Comparison of ENCODE assay signal across 8 mouse cellular contexts in genomic region chr4:126609606-126610181, GRCm38 (mm10). TPM values are rescaled to one million over a fixed set of nuclear protein-coding genes. Genes with fewer than 3 reads are reported as not detected.
DNase-seq lines count a peak whose midpoint lies in the region; ATAC-seq and TF ChIP-seq lines count a peak whose summit lies in the region.

Gene 5730409E04Rik, plus strand, starts transcription at chr4:126609818.

- peak; percentile 95 for ATAC-seq in hindbrain, embryonic 15.5 days (ENCODE audit: low FRiP score, low read depth)

- no peaks in the 10 kb centered on the region for H3K9me3 ChIP-seq in hindbrain, embryonic 15.5 days

- peaks cover 10% of the 10 kb centered on the region; the same call in 1 of the 2 replicates for H3K4me1 ChIP-seq in hindbrain, embryonic 15.5 days (replicated peaks)

- peak; percentile 7 for DNase-seq in T-cell, adult 2 months (ENCODE audit: low spot score)
- DNase-seq in cerebellum, postnatal 36 days, result peak; percentile 93 to 94
- peak; percentile 93 for DNase-seq in gastrocnemius, adult 2 months
- DNase-seq in left cerebral cortex, adult 11 months (ENCODE audit: low spot score), result peak; percentile 77
- DNase-seq in lung, postnatal 25 days (ENCODE audit: low spot score), result peak; percentile 75
- DNase-seq in retina, adult 2 months (ENCODE audit: low read depth, low spot score), result peak; percentile 57
- peak; percentile 53 for DNase-seq in urinary bladder, postnatal 10 days (ENCODE audit: low spot score)

- peaks cover 11% of the 10 kb centered on the region for H3K27me3 ChIP-seq in hindbrain, embryonic 15.5 days

- H3K9ac ChIP-seq in hindbrain, embryonic 15.5 days, result peak within 1 kb of the TSS; percentile 91

- H3K36me3 ChIP-seq in hindbrain, embryonic 15.5 days, result no peaks in the 10 kb centered on the region

- TF ChIP-seq CTCF in gastrocnemius, adult 2 months (IDR thresholded peaks at IDR 0.05), result no peak

- intact Hi-C loops in gastrocnemius, adult 2 months (cut with DNase I), result loop anchor here (5.0 kb wide), 1 partner anchor 68 kb away; the partner anchor contains the start of gene Psmb2

- H3K4me2 ChIP-seq in hindbrain, embryonic 15.5 days, result peak within 1 kb of the TSS; percentile 86

- peak within 1 kb of the TSS; percentile 89 for H3K27ac ChIP-seq in gastrocnemius, adult 2 months
- H3K27ac ChIP-seq in hindbrain, embryonic 15.5 days (replicated peaks), result peak within 1 kb of the TSS; percentile 74

- 1% methylated on average over 48 of the region's 48 CpGs for WGBS in hindbrain, embryonic 15.5 days

- H3K4me3 ChIP-seq in gastrocnemius, adult 2 months, result peak within 1 kb of the TSS; percentile 91
- H3K4me3 ChIP-seq in hindbrain, embryonic 15.5 days, result peak within 1 kb of the TSS; percentile 73

RNA-seq across cellular contexts. Expression of gene 5730409E04Rik, which starts in this region (rescaled TPM):
- 10 to 100 TPM; 21.6 to 25.9 TPM for total RNA-seq in gastrocnemius, adult 2 months (2021)
- 16.4 and 18.9 TPM in 2 replicates for polyA plus RNA-seq in hindbrain, embryonic 15.5 days (2015; fragmentation: Nextera tagmentation; extraction: Ambion mirVana)

Comparison
In these comparisons a context has a peak if more than half of its experiments do, and no peak if none do; other contexts are left out.
1. Peak in every context shown above with its lines: DNase-seq, ATAC-seq, H3K4me3 ChIP-seq and H3K27ac ChIP-seq.
2. DNase-seq: peak in every context shown above with its lines; median percentile 94 in cerebellum, postnatal 36 days; 93 in gastrocnemius, adult 2 months; 77 in left cerebral cortex, adult 11 months; 75 in lung, postnatal 25 days; 57 in retina, adult 2 months; 53 in urinary bladder, postnatal 10 days; 7 in T-cell, adult 2 months.